Mouse (Mus musculus): ENCODE data around the gene Gpr179. TPM values are rescaled to one million over a fixed set of nuclear protein-coding genes. Genes with fewer than 3 reads are reported as not detected.

Gene Gpr179
- polyA plus RNA-seq, 1 experiment from 2014 or later = 0.19 TPM

GRCm38 (mm10) chr11:97307294-97308069, 44.4 kb downstream of the Gpr179 start:
- no peak for ATAC-seq
- Histone ChIP-seq H3K9ac (replicated peaks; ENCODE audit: low read depth, low read length) (no peak overlapping the region), H3K9me3 (ENCODE audit: control insufficient read depth, low read length) (no peaks in the 10 kb centered on the region), H3K27ac (ENCODE audit: low read length) (no peak overlapping the region), H3K4me2 (ENCODE audit: low read length) (no peak overlapping the region), H3K4me1 (replicated peaks; ENCODE audit: control insufficient read depth, insufficient read depth, low read length) (peaks cover 24% of the 10 kb centered on the region), H3K27me3 (replicated peaks; ENCODE audit: control insufficient read depth, insufficient read depth, low read length) (no peaks in the 10 kb centered on the region), H3K36me3 (ENCODE audit: control insufficient read depth, insufficient read depth) (no peaks in the 10 kb centered on the region), H3K4me3 (replicated peaks; ENCODE audit: low read length) (no peak overlapping the region)
- WGBS = 94% methylated on average over 11 of the region's 11 CpGs

GRCm38 (mm10) chr11:97304631-97305030, 47.2 kb downstream of the Gpr179 start:
- H3K4me1 ChIP-seq (replicated peaks; ENCODE audit: control insufficient read depth, insufficient read depth, low read length) = peaks cover 11% of the 10 kb centered on the region
- no peak overlapping the region for H3K27ac ChIP-seq (ENCODE audit: low read length)
- H3K9me3 ChIP-seq (ENCODE audit: control insufficient read depth, low read length) = no peaks in the 10 kb centered on the region
- no peaks in the 10 kb centered on the region for H3K27me3 ChIP-seq (replicated peaks; ENCODE audit: control insufficient read depth, insufficient read depth, low read length)
- no peaks in the 10 kb centered on the region for H3K36me3 ChIP-seq (ENCODE audit: control insufficient read depth, insufficient read depth)
- no peak overlapping the region for H3K9ac ChIP-seq (replicated peaks; ENCODE audit: low read depth, low read length)
- H3K4me3 ChIP-seq (replicated peaks; ENCODE audit: low read length) = no peak overlapping the region
- no peak overlapping the region for H3K4me2 ChIP-seq (ENCODE audit: low read length)
- 91% methylated on average over 5 of the region's 5 CpGs for WGBS
- ATAC-seq = no peak

- no peak overlapping the region for H3K27ac ChIP-seq (ENCODE audit: low read length)
- no peaks in the 10 kb centered on the region for H3K9me3 ChIP-seq (ENCODE audit: control insufficient read depth, low read length)
- H3K4me1 ChIP-seq (replicated peaks; ENCODE audit: control insufficient read depth, insufficient read depth, low read length) = peaks cover 6% of the 10 kb centered on the region
- H3K36me3 ChIP-seq (ENCODE audit: control insufficient read depth, insufficient read depth) = no peaks in the 10 kb centered on the region
- 15% methylated on average over 7 of the region's 7 CpGs for WGBS
- no peaks in the 10 kb centered on the region for H3K27me3 ChIP-seq (replicated peaks; ENCODE audit: control insufficient read depth, insufficient read depth, low read length)
- ATAC-seq = no peak
- H3K9ac ChIP-seq (replicated peaks; ENCODE audit: low read depth, low read length) = no peak overlapping the region
- H3K4me3 ChIP-seq (replicated peaks; ENCODE audit: low read length) = no peak overlapping the region
- no peak overlapping the region for H3K4me2 ChIP-seq (ENCODE audit: low read length)
Measured at GRCm38 (mm10) chr11:97302231-97302781, 49.6 kb downstream of the Gpr179 start.

- H3K27ac ChIP-seq (ENCODE audit: low read length) = no peak overlapping the region
- no peaks in the 10 kb centered on the region for H3K9me3 ChIP-seq (ENCODE audit: control insufficient read depth, low read length)
- WGBS = 88% methylated on average over 16 of the region's 16 CpGs
- no peaks in the 10 kb centered on the region for H3K27me3 ChIP-seq (replicated peaks; ENCODE audit: control insufficient read depth, insufficient read depth, low read length)
- no peak overlapping the region for H3K9ac ChIP-seq (replicated peaks; ENCODE audit: low read depth, low read length)
- no peaks in the 10 kb centered on the region for H3K36me3 ChIP-seq (ENCODE audit: control insufficient read depth, insufficient read depth)
- ATAC-seq = no peak
- no peak overlapping the region for H3K4me2 ChIP-seq (ENCODE audit: low read length)
- no peak overlapping the region for H3K4me3 ChIP-seq (replicated peaks; ENCODE audit: low read length)
- peaks cover 6% of the 10 kb centered on the region for H3K4me1 ChIP-seq (replicated peaks; ENCODE audit: control insufficient read depth, insufficient read depth, low read length)
Measured at GRCm38 (mm10) chr11:97301406-97301805, 50.5 kb downstream of the Gpr179 start.

GRCm38 (mm10) chr11:97299939-97300338, 51.9 kb downstream of the Gpr179 start:
- no peak for ATAC-seq
- no peaks in the 10 kb centered on the region for H3K36me3 ChIP-seq (ENCODE audit: control insufficient read depth, insufficient read depth)
- no peak overlapping the region for H3K27ac ChIP-seq (ENCODE audit: low read length)
- H3K4me2 ChIP-seq (ENCODE audit: low read length) = no peak overlapping the region
- H3K9ac ChIP-seq (replicated peaks; ENCODE audit: low read depth, low read length) = no peak overlapping the region
- peaks cover 6% of the 10 kb centered on the region for H3K4me1 ChIP-seq (replicated peaks; ENCODE audit: control insufficient read depth, insufficient read depth, low read length)
- no peaks in the 10 kb centered on the region for H3K27me3 ChIP-seq (replicated peaks; ENCODE audit: control insufficient read depth, insufficient read depth, low read length)
- 98% methylated on average over 2 of the region's 2 CpGs for WGBS
- H3K9me3 ChIP-seq (ENCODE audit: control insufficient read depth, low read length) = no peaks in the 10 kb centered on the region
- no peak overlapping the region for H3K4me3 ChIP-seq (replicated peaks; ENCODE audit: low read length)

GRCm38 (mm10) chr11:97296542-97296941, 55.3 kb downstream of the Gpr179 start:
- H3K4me2 ChIP-seq (ENCODE audit: low read length) = no peak overlapping the region
- 89% methylated on average over 3 of the region's 4 CpGs for WGBS
- no peaks in the 10 kb centered on the region for H3K27me3 ChIP-seq (replicated peaks; ENCODE audit: control insufficient read depth, insufficient read depth, low read length)
- no peak overlapping the region for H3K9ac ChIP-seq (replicated peaks; ENCODE audit: low read depth, low read length)
- H3K27ac ChIP-seq (ENCODE audit: low read length) = no peak overlapping the region
- H3K9me3 ChIP-seq (ENCODE audit: control insufficient read depth, low read length) = no peaks in the 10 kb centered on the region
- no peak overlapping the region for H3K4me3 ChIP-seq (replicated peaks; ENCODE audit: low read length)
- no peak for ATAC-seq
- H3K4me1 ChIP-seq (replicated peaks; ENCODE audit: control insufficient read depth, insufficient read depth, low read length) = no peaks in the 10 kb centered on the region; the same call in 1 of the 2 replicates
- H3K36me3 ChIP-seq (ENCODE audit: control insufficient read depth, insufficient read depth) = no peaks in the 10 kb centered on the region

GRCm38 (mm10) chr11:97292731-97293130, 59.1 kb downstream of the Gpr179 start:
- H3K9me3 ChIP-seq (ENCODE audit: control insufficient read depth, low read length) = no peaks in the 10 kb centered on the region

GRCm38 (mm10) chr11:97289276-97290230, 62.3 kb downstream of the Gpr179 start:
- ATAC-seq = no peak
- Histone ChIP-seq H3K4me1 (replicated peaks; ENCODE audit: control insufficient read depth, insufficient read depth, low read length) (no peaks in the 10 kb centered on the region), H3K27me3 (replicated peaks; ENCODE audit: control insufficient read depth, insufficient read depth, low read length) (no peaks in the 10 kb centered on the region), H3K27ac (ENCODE audit: low read length) (no peak overlapping the region), H3K4me3 (replicated peaks; ENCODE audit: low read length) (no peak overlapping the region), H3K36me3 (ENCODE audit: control insufficient read depth, insufficient read depth) (no peaks in the 10 kb centered on the region), H3K4me2 (ENCODE audit: low read length) (no peak overlapping the region), H3K9ac (replicated peaks; ENCODE audit: low read depth, low read length) (no peak overlapping the region), H3K9me3 (ENCODE audit: control insufficient read depth, low read length) (no peaks in the 10 kb centered on the region)
- WGBS = 43% methylated on average over 12 of the region's 12 CpGs

More at GRCm38 (mm10) chr11:97292731-97293130, 59.1 kb downstream of the Gpr179 start:
- Histone ChIP-seq H3K27ac (ENCODE audit: low read length) (no peak overlapping the region), H3K36me3 (ENCODE audit: control insufficient read depth, insufficient read depth) (no peaks in the 10 kb centered on the region), H3K4me2 (ENCODE audit: low read length) (no peak overlapping the region), H3K9ac (replicated peaks; ENCODE audit: low read depth, low read length) (no peak overlapping the region), H3K27me3 (replicated peaks; ENCODE audit: control insufficient read depth, insufficient read depth, low read length) (no peaks in the 10 kb centered on the region), H3K4me3 (replicated peaks; ENCODE audit: low read length) (no peak overlapping the region), H3K4me1 (replicated peaks; ENCODE audit: control insufficient read depth, insufficient read depth, low read length) (no peaks in the 10 kb centered on the region)
- WGBS = 85% methylated on average over 1 of the region's 1 CpGs
- ATAC-seq = no peak

- ATAC-seq = no peak
- Histone ChIP-seq H3K4me3 (replicated peaks; ENCODE audit: low read length) (no peak overlapping the region), H3K27me3 (replicated peaks; ENCODE audit: control insufficient read depth, insufficient read depth, low read length) (no peaks in the 10 kb centered on the region), H3K9ac (replicated peaks; ENCODE audit: low read depth, low read length) (no peak overlapping the region), H3K27ac (ENCODE audit: low read length) (no peak overlapping the region), H3K9me3 (ENCODE audit: control insufficient read depth, low read length) (no peaks in the 10 kb centered on the region), H3K4me1 (replicated peaks; ENCODE audit: control insufficient read depth, insufficient read depth, low read length) (no peaks in the 10 kb centered on the region), H3K36me3 (ENCODE audit: control insufficient read depth, insufficient read depth) (no peaks in the 10 kb centered on the region), H3K4me2 (ENCODE audit: low read length) (no peak overlapping the region)
Measured at GRCm38 (mm10) chr11:97287643-97288042, 64.2 kb downstream of the Gpr179 start.
